8 mouse cellular contexts compared by ENCODE assay signal in the genomic region with DNA sequence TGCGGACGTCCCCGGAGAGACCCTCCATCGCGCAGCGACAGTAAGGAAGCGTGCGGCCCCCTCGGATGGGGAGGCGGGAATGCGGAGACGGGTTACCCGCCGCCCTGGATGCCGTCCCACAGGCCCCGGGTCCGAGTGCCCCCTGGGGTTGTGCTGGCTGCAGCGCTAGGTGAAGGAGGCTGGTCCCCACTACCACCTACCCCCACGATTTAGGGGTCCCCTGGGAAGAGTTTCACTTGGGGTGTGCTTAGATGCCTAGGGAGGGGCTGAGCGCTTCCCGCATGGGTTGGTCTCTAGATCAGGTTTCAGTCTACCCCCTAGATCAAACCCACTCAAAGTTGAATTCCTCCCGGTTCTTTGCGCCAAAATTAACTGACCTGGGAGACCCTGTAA. TPM values are rescaled to one million over a fixed set of nuclear protein-coding genes. Genes with fewer than 3 reads are reported as not detected.
DNase-seq lines count a peak whose midpoint lies in the region; ATAC-seq and TF ChIP-seq lines count a peak whose summit lies in the region.

No protein-coding gene starts in this region.

- peaks cover 3% of the 10 kb centered on the region; the same call in 1 of the 2 replicates for H3K4me1 ChIP-seq in lung, adult 2 months (ENCODE audit: control insufficient read depth, insufficient read depth, low read length)
- H3K4me1 ChIP-seq in embryonic facial prominence, embryonic 12.5 days = peaks cover 8% of the 10 kb centered on the region
- peaks cover 8% of the 10 kb centered on the region; the same call in 1 of the 2 replicates for H3K4me1 ChIP-seq in intestine, embryonic 15.5 days (replicated peaks)
- peaks cover 8% of the 10 kb centered on the region; the same call in 1 of the 2 replicates for H3K4me1 ChIP-seq in neural tube, embryonic 14.5 days (ENCODE audit: control insufficient read depth, insufficient read depth, low read length)

- ATAC-seq in embryonic facial prominence, embryonic 12.5 days (ENCODE audit: insufficient number of reproducible peaks, insufficient read depth, low FRiP score, low TSS enrichment) = peak; percentile 77
- no peak; the same call in 1 of the 2 replicates for ATAC-seq in intestine, embryonic 15.5 days
- ATAC-seq in neural tube, embryonic 14.5 days (ENCODE audit: low read depth) = no peak

- no peak for TF ChIP-seq CTCF in lung, adult 2 months (IDR thresholded peaks at IDR 0.05; ENCODE audit: insufficient read depth, low read length)

- no peak for DNase-seq in lung, adult 2 months
- DNase-seq in lung, postnatal 10 days = no peak
- DNase-seq in gastrocnemius, postnatal 25 days = no peak
- no peak for DNase-seq in adrenal gland, postnatal 4 days (ENCODE audit: low spot score in 2 of 2)
- no peak for DNase-seq in thymus, postnatal 4 days

- TF ChIP-seq POLR2A in lung, adult 2 months (IDR thresholded peaks at IDR 0.05; ENCODE audit: borderline replicate concordance, extremely low read depth, low read depth, low read length) = no peak

- H3K9ac ChIP-seq in embryonic facial prominence, embryonic 12.5 days = peak overlapping the region; percentile 84
- peak overlapping the region; percentile 76 for H3K9ac ChIP-seq in intestine, embryonic 15.5 days
- peak overlapping the region; percentile 80 for H3K9ac ChIP-seq in neural tube, embryonic 14.5 days (replicated peaks; ENCODE audit: low read depth, low read length)

- no peaks in the 10 kb centered on the region for H3K9me3 ChIP-seq in embryonic facial prominence, embryonic 12.5 days
- H3K9me3 ChIP-seq in intestine, embryonic 15.5 days = no peaks in the 10 kb centered on the region
- H3K9me3 ChIP-seq in neural tube, embryonic 14.5 days (ENCODE audit: control insufficient read depth, low read length) = no peaks in the 10 kb centered on the region

- no peaks in the 10 kb centered on the region for H3K27me3 ChIP-seq in embryonic facial prominence, embryonic 12.5 days
- H3K27me3 ChIP-seq in intestine, embryonic 15.5 days (replicated peaks) = no peaks in the 10 kb centered on the region
- H3K27me3 ChIP-seq in neural tube, embryonic 14.5 days (ENCODE audit: control insufficient read depth, insufficient read depth, low read length) = no peaks in the 10 kb centered on the region

- peak overlapping the region; percentile 86 for H3K4me2 ChIP-seq in embryonic facial prominence, embryonic 12.5 days (replicated peaks)
- peak overlapping the region; percentile 98 for H3K4me2 ChIP-seq in intestine, embryonic 15.5 days (replicated peaks)
- peak overlapping the region; percentile 98 for H3K4me2 ChIP-seq in neural tube, embryonic 14.5 days (ENCODE audit: low read depth, low read length)

- H3K27ac ChIP-seq in embryonic facial prominence, embryonic 12.5 days = peak overlapping the region; percentile 81
- peak overlapping the region; percentile 73 for H3K27ac ChIP-seq in intestine, embryonic 15.5 days
- no peak overlapping the region for H3K27ac ChIP-seq in neural tube, embryonic 14.5 days (ENCODE audit: low read depth, low read length)

- peaks cover 26% of the 10 kb centered on the region for H3K36me3 ChIP-seq in embryonic facial prominence, embryonic 12.5 days
- 0 out of 2 replicates have a peak, but pooled peaks cover 3% of the 10 kb centered on the region for H3K36me3 ChIP-seq in intestine, embryonic 15.5 days
- no peaks in the 10 kb centered on the region for H3K36me3 ChIP-seq in neural tube, embryonic 14.5 days (ENCODE audit: control insufficient read depth, insufficient read depth, low read length)

- WGBS in lung, adult 2 months = under 1% methylated on average over 23 of the region's 23 CpGs
- WGBS in embryonic facial prominence, embryonic 12.5 days = under 1% methylated on average over 23 of the region's 23 CpGs
- WGBS in intestine, embryonic 15.5 days = 2% methylated on average over 23 of the region's 23 CpGs
- 1% methylated on average over 23 of the region's 23 CpGs for whole genome bisulfite sequencing in neural tube, embryonic 14.5 days

- H3K4me3 ChIP-seq in lung, adult 2 months (replicated peaks; ENCODE audit: extremely low read depth, low read depth, low read length) = peak overlapping the region; percentile 90
- peak overlapping the region; percentile 86 for H3K4me3 ChIP-seq in embryonic facial prominence, embryonic 12.5 days
- peak overlapping the region; percentile 79 for H3K4me3 ChIP-seq in intestine, embryonic 15.5 days (replicated peaks)
- peak overlapping the region; percentile 75 for H3K4me3 ChIP-seq in neural tube, embryonic 14.5 days (ENCODE audit: low read depth, low read length)

RNA-seq across cellular contexts. Expression of gene E2f7, which starts 0.4 kb away (rescaled TPM):
- 0.40 TPM in 2 replicates for polyA plus RNA-seq in lung, adult 2 months (2012; rRNA removed)
- 29.2 and 30.1 TPM in 2 replicates for polyA plus RNA-seq in embryonic facial prominence, embryonic 12.5 days (2016; fragmentation: Nextera tagmentation; extraction: Ambion mirVana)
- polyA plus RNA-seq in intestine, embryonic 15.5 days (2015; fragmentation: Nextera tagmentation; extraction: Ambion mirVana) = 16.1 and 17.1 TPM in 2 replicates
- 6.2 and 8.5 TPM in 2 replicates for polyA plus RNA-seq in neural tube, embryonic 14.5 days (2014; fragmentation: Nextera tagmentation; extraction: Ambion mirVana)
- 1 to 10 TPM in 1 of 2 experiments, under 1 TPM in 1; 0.56 to 1.2 TPM for total RNA-seq in gastrocnemius, postnatal 25 days (2021)
- 10 to 100 TPM; 13.0 to 13.8 TPM for total RNA-seq in adrenal gland, postnatal 4 days (2021)
